Mouse (Mus musculus) embryonic facial prominence, embryonic 14.5 days (tissue): ENCODE results near the gene Trim41. TPM values are rescaled to one million over a fixed set of nuclear protein-coding genes. Genes with fewer than 3 reads are reported as not detected.

ENCODE experiments used
- ATAC-seq: fragments of 200-750 bp; cut with Nextera tagmentation; 2 replicates; pipeline ENCODE4 v1.8.0; 2017; ENCODE audit warnings: low read depth, moderate number of reproducible peaks, moderate TSS enrichment
- DNase-seq: peaks from one replicate; pipeline ENCODE4 v3.0.0-alpha.2; 2015; ENCODE audit warnings: low spot score
- H3K27ac ChIP-seq: fragments of 300-500 bp; sonication (generic); replicated peaks from 2 replicates; pipeline ENCODE4 v1.5.1; 2014; ENCODE audit warnings: low read depth, mild to moderate bottlenecking, low read length, moderate library complexity
- H3K27me3 ChIP-seq: fragments of 300-500 bp; sonication (generic); replicated peaks from 2 replicates; pipeline ENCODE4 v1.6.1; 2014; ENCODE audit warnings: low read length; ENCODE audit not compliant: control insufficient read depth, insufficient read depth
- H3K36me3 ChIP-seq: fragments of 300-500 bp; sonication (generic); 2 replicates; pipeline ENCODE4 v1.6.1; 2014; ENCODE audit warnings: low read length, mixed read lengths; ENCODE audit not compliant: control insufficient read depth, insufficient read depth
- H3K4me1 ChIP-seq: fragments of 300-500 bp; sonication (generic); 2 replicates; pipeline ENCODE4 v1.6.1; 2014; ENCODE audit warnings: antibody characterized with exemption, low read length; ENCODE audit not compliant: control insufficient read depth, insufficient read depth
- H3K4me2 ChIP-seq: fragments of 300-500 bp; sonication (generic); 2 replicates; pipeline ENCODE4 v1.6.1; 2014; ENCODE audit warnings: low read depth, mild to moderate bottlenecking, low read length, moderate library complexity, mixed read lengths
- H3K4me3 ChIP-seq: fragments of 300-500 bp; sonication (generic); 2 replicates; pipeline ENCODE4 v1.5.1; 2014; ENCODE audit warnings: low read depth, mild to moderate bottlenecking, low read length
- H3K9ac ChIP-seq: fragments of 300-500 bp; sonication (generic); 2 replicates; pipeline ENCODE4 v1.6.1; 2014; ENCODE audit warnings: low read depth, mild to moderate bottlenecking, low read length, moderate library complexity, mixed read lengths
- H3K9me3 ChIP-seq: fragments of 300-500 bp; sonication (generic); 2 replicates; pipeline ENCODE4 v1.6.1; 2016; ENCODE audit warnings: low read length; ENCODE audit not compliant: control insufficient read depth
- WGBS: fragments of 180-500 bp; shearing (Covaris S2); extraction: QIAGEN DNeasy Blood & Tissue Kit; methylation state at CpG from one replicate; pipeline ENCODE4 v1.1.7; 2014; 5-methylcytosine and 5-hydroxymethylcytosine counted together
- polyA plus RNA-seq: library from polyadenylated mRNA; unstranded; fragments of >200 nt; fragmentation: Nextera tagmentation; extraction: Ambion mirVana; gene quantifications from 2 replicates; pipeline ENCODE4 v1.2.1, GENCODE M21; 2014

Gene Trim41
- polyA plus RNA-seq, 1 experiment from 2014 or later: 5.2 TPM

- no peaks in the 10 kb centered on the region for H3K27me3 ChIP-seq
- ATAC-seq: no peak
Measured at GRCm38 (mm10) chr11:48782243-48782642, 34.9 kb downstream of the Trim41 start.

GRCm38 (mm10) chr11:48779450-48779849 is 37.7 kb downstream of the Trim41 start:
- WGBS: 37% methylated on average over 7 of the region's 7 CpGs
- no peaks in the 10 kb centered on the region for H3K4me1 ChIP-seq
- H3K9me3 ChIP-seq: no peaks in the 10 kb centered on the region
- no peak overlapping the region for H3K4me2 ChIP-seq
- H3K36me3 ChIP-seq: no peaks in the 10 kb centered on the region
- no peak overlapping the region for H3K4me3 ChIP-seq
- H3K27ac ChIP-seq: no peak overlapping the region
- H3K27me3 ChIP-seq: no peaks in the 10 kb centered on the region
- H3K9ac ChIP-seq: no peak overlapping the region
- DNase-seq (peak; percentile 29), ATAC-seq (no peak)

More at GRCm38 (mm10) chr11:48782243-48782642, 34.9 kb downstream of the Trim41 start:
- Histone ChIP-seq H3K9ac (no peak overlapping the region), H3K4me1 (no peaks in the 10 kb centered on the region), H3K9me3 (no peaks in the 10 kb centered on the region), H3K27ac (no peak overlapping the region), H3K4me3 (no peak overlapping the region), H3K36me3 (no peaks in the 10 kb centered on the region), H3K4me2 (no peak overlapping the region)
- no peak for DNase-seq
- WGBS: 84% methylated on average over 4 of the region's 4 CpGs

GRCm38 (mm10) chr11:48777303-48777702 is 39.9 kb downstream of the Trim41 start:
- Histone ChIP-seq H3K36me3 (no peaks in the 10 kb centered on the region), H3K4me3 (no peak overlapping the region), H3K27ac (no peak overlapping the region), H3K9me3 (no peaks in the 10 kb centered on the region), H3K4me2 (no peak overlapping the region), H3K9ac (no peak overlapping the region), H3K27me3 (no peaks in the 10 kb centered on the region), H3K4me1 (no peaks in the 10 kb centered on the region)
- no peak for DNase-seq
- WGBS: 88% methylated on average over 9 of the region's 9 CpGs
- no peak for ATAC-seq

GRCm38 (mm10) chr11:48776664-48777063 is 40.5 kb downstream of the Trim41 start:
- Histone ChIP-seq H3K9ac (no peak overlapping the region), H3K4me1 (no peaks in the 10 kb centered on the region), H3K36me3 (no peaks in the 10 kb centered on the region), H3K9me3 (no peaks in the 10 kb centered on the region), H3K27me3 (no peaks in the 10 kb centered on the region), H3K27ac (no peak overlapping the region), H3K4me2 (no peak overlapping the region), H3K4me3 (no peak overlapping the region)
- no peak for DNase-seq
- no peak for ATAC-seq
- WGBS: 48% methylated on average over 9 of the region's 9 CpGs

DNA sequence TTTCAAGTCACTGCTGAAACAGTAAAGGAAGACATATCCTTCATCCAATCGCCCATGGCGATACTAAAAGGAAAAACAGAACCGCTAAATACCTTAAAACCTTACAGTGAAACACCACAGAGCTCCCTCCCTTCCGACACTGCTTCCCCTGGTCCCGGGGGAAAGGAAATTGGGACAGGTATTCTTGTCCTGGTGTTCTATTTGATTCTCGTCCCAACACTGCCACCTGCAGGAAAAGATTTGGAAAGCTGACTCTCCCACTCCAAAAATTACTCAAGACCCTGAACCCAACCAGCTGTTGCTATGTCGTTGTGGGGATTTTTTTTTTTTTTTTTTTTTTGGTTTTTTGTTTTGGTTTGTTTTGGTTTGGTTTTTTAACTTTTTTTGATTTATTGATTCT is 41.7 kb downstream of the Trim41 start:
- no peaks in the 10 kb centered on the region for H3K4me1 ChIP-seq
- no peaks in the 10 kb centered on the region for H3K36me3 ChIP-seq
- no peaks in the 10 kb centered on the region for H3K9me3 ChIP-seq
- no peak overlapping the region for H3K9ac ChIP-seq
- WGBS: 2% methylated on average over 7 of the region's 7 CpGs
- no peaks in the 10 kb centered on the region for H3K27me3 ChIP-seq
- H3K4me2 ChIP-seq: peak overlapping the region; percentile 33
- H3K4me3 ChIP-seq: no peak overlapping the region
- peak; percentile 87 for DNase-seq
- no peak overlapping the region for H3K27ac ChIP-seq
- peak; percentile 53; the same call in 1 of the 2 replicates for ATAC-seq

- DNase-seq (peak; percentile 62), ATAC-seq (no peak)
- Histone ChIP-seq H3K4me2 (peak overlapping the region; percentile 37), H3K9me3 (no peaks in the 10 kb centered on the region), H3K27ac (no peak overlapping the region), H3K4me3 (no peak overlapping the region), H3K9ac (no peak overlapping the region), H3K36me3 (no peaks in the 10 kb centered on the region), H3K27me3 (no peaks in the 10 kb centered on the region), H3K4me1 (no peaks in the 10 kb centered on the region)
- WGBS: 34% methylated on average over 17 of the region's 17 CpGs
Measured at GRCm38 (mm10) chr11:48774443-48775298, 42.5 kb downstream of the Trim41 start.

DNA sequence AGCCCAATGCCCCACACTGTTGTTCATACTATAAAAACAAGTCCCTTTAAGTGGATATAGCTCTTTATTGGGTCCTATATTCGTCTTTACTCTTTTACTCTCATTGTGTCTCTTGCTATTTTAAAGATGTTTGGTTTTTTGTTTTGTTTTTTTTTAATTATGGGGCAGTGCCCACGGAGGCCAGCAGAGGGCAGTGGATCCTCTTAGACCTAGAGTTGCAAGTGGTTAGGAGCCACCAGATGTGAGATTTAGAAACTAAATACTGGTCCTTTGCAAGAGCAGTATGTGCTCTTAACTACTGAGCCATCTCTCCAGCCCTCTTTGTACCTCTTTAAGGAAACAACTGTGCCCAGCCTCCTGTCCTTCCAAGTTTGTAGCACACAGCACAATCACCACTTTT is 45.5 kb downstream of the Trim41 start:
- 12% methylated on average over 2 of the region's 2 CpGs for WGBS
- Histone ChIP-seq H3K27ac (no peak overlapping the region), H3K36me3 (no peaks in the 10 kb centered on the region), H3K4me1 (no peaks in the 10 kb centered on the region), H3K27me3 (no peaks in the 10 kb centered on the region), H3K9me3 (no peaks in the 10 kb centered on the region), H3K4me2 (no peak overlapping the region), H3K4me3 (no peak overlapping the region), H3K9ac (no peak overlapping the region)
- DNase-seq (no peak), ATAC-seq (no peak)

GRCm38 (mm10) chr11:48767195-48767876 is 49.8 kb downstream of the Trim41 start:
- Histone ChIP-seq H3K36me3 (no peaks in the 10 kb centered on the region), H3K4me2 (no peak overlapping the region), H3K9ac (no peak overlapping the region), H3K9me3 (no peaks in the 10 kb centered on the region), H3K27ac (no peak overlapping the region), H3K27me3 (no peaks in the 10 kb centered on the region), H3K4me3 (no peak overlapping the region), H3K4me1 (no peaks in the 10 kb centered on the region)
- DNase-seq (no peak), ATAC-seq (no peak)
- 77% methylated on average over 14 of the region's 14 CpGs for WGBS
